Mouse (Mus musculus): Measurements from ENCODE around the gene Sln. TPM values are rescaled to one million over a fixed set of nuclear protein-coding genes. Genes with fewer than 3 reads are reported as not detected.

The Sln gene
- polyA plus RNA-seq, 1 experiment: 0.40 TPM

- peak in 1 of 2 experiments; percentile 52 for DNase-seq (ENCODE audit: extremely low spot score in 1 of 2, low spot score in 1 of 2)
These were observed 53.4 kb downstream of the Sln start for GRCm38 (mm10) chr9:53903215-53903842.

Other genes starting within 250 kb of the Sln start
- 77.5 and 83.4 TPM in 2 replicates for gene Acat1, start 239.8 kb upstream of the Sln start, polyA plus RNA-seq (2012; rRNA removed)
- gene Cul5, start 180.2 kb upstream of the Sln start, polyA plus RNA-seq (2012; rRNA removed): 23.5 and 24.7 TPM in 2 replicates
- 0.78 and 0.94 TPM in 2 replicates for gene Rab39, start 143.9 kb upstream of the Sln start, polyA plus RNA-seq (2012; rRNA removed)
- gene Slc35f2, start 78.6 kb upstream of the Sln start, polyA plus RNA-seq (2012; rRNA removed): 6.0 and 7.1 TPM in 2 replicates
- gene Elmod1, start 125.1 kb downstream of the Sln start, polyA plus RNA-seq (2012; rRNA removed): 137 and 152 TPM in 2 replicates
- 2.8 and 4.8 TPM in 2 replicates for gene Tnfaip8l3, start 218.2 kb downstream of the Sln start, polyA plus RNA-seq (2012; rRNA removed)